Mouse (Mus musculus) layer of hippocampus, postnatal 14 days (tissue): Measurements from ENCODE around the gene Ccne1. TPM values are rescaled to one million over a fixed set of nuclear protein-coding genes. Genes with fewer than 3 reads are reported as not detected.

Experiments used
- DNase-seq, 2 experiments: peaks; one replicate each; pipeline ENCODE4 v3.0.0; 2021 to 2022; ENCODE audit warnings: low spot score in 2 of 2, mixed read lengths in 1 of 2
- total RNA-seq, 2 experiments: library from RNA; stranded (reverse); gene quantifications; 2 replicates each; pipeline ENCODE4 v1.2.3; 2021

Ccne1 gene
- total RNA-seq, 2 experiments from 2014 or later: 10.4 to 10.8 TPM

GRCm38 (mm10) chr7:38105379-38105778, 2.0 kb downstream of the Ccne1 start:
- no peak for DNase-seq

GRCm38 (mm10) chr7:38104097-38104496, 3.2 kb downstream of the Ccne1 start:
- no peak for DNase-seq

DNA sequence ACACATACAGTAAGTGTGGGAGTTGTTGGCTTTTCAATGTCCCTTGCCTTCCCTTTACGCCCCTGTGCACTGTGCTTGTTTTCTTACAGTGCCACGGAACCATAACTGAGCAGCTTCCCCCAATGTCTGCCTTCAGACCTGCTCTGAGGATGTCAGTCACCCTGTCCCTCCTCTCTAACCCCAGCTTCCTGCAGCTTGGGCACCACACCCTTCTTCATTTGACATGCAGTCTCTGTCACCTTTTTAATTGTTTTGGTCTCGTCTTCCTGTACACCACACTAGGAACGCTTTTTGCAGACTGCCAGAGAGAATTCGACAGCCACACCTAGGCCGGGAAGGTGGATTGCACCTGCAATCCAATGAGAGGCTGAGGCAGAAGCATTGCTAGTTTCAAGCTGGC, 13.0 kb downstream of the Ccne1 start:
- no peak for DNase-seq

DNA sequence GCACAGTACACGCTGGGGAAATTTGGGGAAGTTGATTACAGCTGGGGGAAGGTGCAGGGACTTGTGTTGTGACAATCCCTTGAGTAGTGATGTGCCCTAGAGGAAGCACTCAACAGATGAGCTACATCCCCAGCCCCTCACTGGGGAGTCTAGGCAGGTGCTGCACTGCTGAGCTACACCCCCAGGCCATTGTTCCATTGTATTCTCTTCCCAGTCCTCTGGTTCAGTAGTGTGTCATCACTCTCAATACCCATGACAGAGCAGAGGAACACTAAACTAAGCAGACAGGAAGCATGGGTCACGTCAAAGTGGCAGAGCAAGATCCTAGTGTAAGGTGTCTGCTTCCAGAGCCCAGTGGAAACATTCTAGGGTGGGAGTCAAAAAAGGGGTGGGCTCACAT, 14.2 kb downstream of the Ccne1 start:
- DNase-seq: no peak

DNA sequence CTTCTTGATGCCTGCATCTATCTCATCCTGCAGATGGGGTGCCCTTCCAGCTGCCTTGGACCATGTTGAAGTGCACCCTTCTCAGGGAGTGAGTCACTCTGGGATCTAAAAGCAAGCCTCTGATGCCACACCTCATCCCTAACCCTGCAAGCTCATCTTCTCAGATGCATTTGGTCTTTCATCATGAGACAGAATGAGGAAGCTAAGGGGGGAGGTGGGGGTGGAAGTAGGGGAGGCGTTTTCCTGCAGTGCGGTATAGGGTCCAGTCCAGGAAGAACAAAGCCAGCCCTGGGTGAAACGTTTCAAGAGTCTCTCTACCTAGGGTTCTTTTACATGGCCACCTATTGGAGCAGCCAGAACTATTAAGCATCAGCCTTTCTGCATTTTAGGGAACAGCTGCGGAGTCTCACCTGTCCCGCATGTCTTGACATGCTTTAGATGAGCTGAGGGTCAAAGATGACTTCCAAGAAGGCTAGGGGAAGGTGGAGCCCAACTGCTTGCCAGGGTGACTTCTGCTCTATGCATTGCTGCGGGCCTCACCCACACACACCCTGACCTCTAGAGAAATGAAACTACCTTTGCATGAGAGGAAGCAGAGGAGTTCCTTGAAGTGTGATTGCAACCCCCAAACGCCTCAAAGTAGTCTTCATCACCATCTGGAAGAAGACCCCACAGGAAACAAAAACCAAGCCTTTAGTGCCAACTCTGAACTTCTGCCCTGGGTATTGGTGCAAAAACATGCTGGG, 17.2 kb downstream of the Ccne1 start:
- DNase-seq: no peak

DNA sequence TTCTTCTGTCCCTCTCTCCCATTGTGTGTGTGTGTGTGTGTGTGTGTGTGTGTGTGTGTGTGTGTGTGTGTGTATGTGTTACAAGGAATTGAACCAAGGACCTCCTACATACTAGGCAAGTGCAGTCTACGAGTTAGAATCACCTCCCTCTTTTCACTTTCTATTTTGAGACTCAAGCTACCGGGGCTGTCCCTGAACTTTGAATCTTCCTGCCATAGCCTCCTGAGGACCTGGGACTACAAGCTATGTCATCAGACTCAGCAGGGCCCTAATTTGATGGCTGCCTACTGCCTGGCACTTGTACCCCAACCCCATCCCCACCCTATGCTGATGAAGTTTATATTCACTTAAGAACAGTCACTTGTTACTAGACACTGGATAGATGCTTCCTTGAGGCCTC, 18.9 kb downstream of the Ccne1 start:
- no peak for DNase-seq

DNA sequence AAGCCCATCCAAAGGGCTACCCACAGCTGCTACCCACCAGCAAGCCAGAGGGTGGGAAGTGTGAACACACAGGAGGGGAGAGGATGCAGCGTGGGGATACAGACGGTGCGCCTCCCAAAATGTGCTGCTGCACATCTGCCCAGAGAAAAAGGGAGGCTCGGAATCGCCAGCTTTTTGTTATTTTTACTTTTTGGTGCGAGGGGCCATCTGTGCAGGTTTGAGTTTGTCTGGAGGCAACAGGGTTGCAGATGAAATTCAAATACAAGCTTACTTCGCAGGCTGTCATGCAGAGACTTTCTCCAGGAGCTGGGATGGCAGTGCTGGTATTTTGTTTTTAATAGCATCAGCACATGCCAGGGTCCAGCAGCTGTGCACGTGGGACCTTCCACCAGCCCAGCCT, 19.5 kb downstream of the Ccne1 start:
- peak; percentile 24 to 32 for DNase-seq

DNA sequence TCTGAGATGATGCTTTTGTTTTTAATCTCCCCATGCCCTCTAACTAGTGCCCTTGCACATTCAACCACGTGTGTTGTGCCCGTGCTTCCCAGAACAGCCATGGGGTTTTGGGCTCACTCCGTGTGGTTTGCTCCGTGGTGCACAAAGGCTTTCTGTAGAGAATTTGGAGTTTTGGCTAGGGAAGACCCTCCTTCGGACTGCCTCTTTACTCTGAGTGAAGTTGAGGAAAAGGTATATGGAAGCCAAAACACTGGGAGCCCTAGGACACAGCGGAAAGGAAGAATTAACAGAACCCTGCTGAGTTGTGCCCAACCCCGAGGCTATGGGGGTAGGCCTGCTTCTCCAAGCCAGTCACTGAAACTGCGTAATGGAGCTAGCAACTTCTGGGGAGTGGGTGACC, 20.9 kb downstream of the Ccne1 start:
- no peak for DNase-seq

DNA sequence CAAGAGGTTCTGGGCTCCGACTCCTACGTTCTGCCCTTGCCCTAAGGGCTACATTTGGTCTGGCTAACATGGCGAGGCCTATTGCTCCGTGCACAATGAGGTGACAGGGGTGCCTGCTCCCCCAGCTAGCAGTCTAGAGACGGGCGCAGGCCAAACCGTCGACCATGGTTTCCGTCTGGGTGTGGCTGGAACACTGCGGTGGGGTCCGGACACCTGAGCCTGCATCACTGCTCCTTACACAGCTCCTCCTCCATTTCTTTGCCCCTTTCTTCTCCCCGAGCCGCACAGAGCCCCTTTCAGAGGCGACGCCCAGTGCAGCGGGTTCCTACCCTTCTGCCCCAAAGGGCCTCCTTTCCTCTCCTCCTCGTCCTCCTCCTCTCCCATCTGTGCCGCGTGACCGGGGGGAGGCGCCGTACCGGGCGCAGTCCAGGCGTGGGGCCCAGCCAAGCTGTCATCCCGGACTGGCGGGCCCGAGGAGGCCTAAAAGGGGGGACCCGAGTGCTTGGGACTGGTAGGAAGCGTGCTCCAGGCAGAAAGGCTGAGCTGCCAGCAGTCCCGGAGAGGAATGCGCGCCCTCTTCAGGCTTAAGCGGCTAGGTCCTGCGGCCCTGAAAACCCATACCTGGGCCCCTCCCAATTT, 21.6 kb downstream of the Ccne1 start:
- DNase-seq: no peak

DNA sequence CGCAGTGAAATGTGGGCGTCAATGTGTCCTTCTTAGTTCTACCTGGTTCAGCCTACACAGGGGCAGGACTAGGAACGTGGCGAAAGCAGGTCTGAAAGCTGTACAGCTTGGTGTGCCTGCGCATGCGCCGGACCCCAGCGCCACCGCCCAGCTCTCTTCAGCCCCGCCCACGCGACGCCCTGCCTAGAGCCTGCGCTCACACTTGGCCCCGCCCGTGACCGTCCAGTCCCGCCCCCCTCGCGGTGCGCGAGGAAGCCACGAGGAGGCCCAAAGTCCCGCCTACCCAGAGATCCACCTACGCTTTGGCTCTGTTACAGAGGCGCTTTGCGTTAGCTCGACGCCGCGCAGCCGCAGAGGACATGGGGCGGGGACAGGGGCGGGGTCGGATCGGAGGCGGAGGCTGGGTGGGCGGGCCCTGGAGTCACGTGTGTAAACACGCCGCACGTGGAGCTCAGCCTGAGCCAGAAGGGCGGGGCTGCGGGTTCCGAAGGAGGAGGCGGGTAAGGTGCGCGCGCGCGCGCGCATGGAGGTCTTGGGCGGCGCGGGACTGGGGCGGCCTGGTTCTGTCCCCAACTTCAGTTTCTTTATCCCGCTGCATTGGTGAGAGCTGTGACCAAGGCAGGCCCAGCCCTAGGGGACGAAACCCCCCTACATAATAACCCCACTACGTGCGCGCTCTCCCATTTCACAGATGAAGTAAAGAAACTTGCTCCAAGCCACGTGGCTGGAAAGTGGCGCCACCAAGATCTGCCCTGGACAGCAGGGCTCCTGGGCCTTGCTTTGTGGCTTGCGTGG, 22.4 kb downstream of the Ccne1 start:
- DNase-seq: peak; percentile 98 to 99

DNA sequence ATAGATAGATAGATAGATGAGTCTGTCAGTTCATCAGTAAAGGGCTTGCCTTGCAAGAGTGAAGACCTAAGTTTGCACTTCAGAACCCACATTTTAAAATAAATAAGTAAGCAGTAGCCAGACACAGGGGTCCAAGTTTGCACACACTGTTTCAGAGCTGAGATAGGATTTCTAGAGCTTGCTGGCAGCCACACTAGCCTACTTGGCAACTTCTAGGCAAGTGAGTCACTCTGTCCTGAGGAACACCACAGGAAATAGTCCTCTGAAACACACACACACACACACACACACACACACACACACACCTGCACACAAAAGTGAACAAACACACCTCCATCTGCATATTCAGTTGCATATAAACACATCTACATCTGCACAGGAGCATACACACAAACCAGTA, 24.4 kb downstream of the Ccne1 start:
- no peak for DNase-seq

- no peak for DNase-seq
Measured at GRCm38 (mm10) chr7:38077189-38077588, 30.1 kb downstream of the Ccne1 start.

GRCm38 (mm10) chr7:38075487-38075886, 31.8 kb downstream of the Ccne1 start:
- DNase-seq: no peak

DNA sequence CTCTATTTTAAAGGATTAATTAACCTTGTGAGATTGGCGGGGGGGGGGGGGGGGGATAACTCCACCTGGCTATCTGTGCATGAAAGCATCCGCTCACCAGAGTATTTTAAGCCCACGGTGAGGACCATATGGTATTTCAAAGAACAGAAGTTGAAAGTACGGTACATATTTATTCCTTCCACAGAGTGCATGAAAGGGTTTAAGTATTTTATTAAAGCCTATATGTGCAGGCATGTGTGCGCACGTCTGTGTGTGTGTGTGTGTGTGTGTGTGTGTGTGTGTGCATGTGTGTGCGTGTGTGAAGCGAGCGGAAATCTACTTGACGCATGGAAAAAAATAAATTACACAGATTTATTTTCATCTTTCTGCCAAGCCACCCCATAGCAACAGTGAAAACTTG, 32.4 kb downstream of the Ccne1 start:
- no peak for DNase-seq

DNA sequence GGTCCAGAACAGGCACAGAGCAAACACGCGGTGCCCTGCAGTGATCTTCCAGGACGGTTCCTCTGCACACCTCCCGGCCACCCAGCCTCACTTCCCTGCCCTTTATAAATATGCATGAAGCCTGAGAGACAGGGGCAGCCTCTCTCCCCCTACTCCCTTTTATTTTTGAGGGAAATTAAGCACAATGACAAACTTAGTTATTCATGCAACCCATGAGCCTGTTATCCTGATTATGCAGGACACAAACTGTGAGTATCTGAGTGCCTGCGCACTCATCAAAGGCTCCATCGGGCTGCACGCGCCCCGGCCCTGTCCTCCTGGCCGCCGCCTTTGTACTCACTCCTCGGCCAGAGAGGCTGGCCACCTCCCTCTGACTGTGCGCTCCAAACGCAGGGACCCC, 32.8 kb downstream of the Ccne1 start:
- DNase-seq: no peak

GRCm38 (mm10) chr7:38073782-38074181, 33.6 kb downstream of the Ccne1 start:
- DNase-seq: peak; percentile 58 to 71

DNA sequence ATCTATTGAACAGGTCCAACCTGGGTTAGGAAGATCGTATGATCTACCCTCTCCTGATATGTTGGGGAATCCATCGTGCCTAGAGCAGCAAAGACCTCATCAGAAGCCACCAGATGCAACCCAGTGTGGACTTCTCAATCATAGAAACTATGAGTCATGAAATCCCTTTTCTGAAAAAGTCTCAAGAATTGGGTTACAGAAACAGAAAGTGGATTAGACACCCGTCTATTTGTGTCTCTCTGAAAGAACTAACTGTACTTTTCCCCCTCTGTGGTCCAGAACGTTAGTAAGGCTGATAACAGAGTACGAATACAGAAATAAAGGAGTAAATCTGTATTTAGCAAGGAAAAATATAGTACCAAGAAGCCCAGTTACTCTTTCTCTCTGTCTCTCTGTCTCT, 36.3 kb downstream of the Ccne1 start:
- DNase-seq: no peak

DNA sequence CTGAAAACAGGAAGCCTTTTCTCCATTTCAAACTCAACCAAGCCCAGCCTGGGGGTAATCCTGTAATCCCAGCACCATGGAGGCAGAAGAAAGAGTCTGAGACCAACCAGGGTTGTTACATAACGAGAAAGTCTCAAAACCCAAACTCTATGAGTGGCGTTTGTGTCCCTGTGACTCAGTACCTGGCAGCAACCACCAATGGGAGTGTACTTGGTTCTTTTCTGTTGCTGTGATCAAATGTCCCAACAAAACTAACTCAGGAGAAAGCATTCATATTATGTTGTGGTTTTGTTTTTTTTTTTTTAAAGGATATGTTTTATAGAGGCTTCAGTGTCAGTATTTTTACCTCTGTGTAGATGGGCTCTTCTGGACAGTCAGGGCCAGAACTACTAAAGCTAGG, 36.7 kb downstream of the Ccne1 start:
- no peak for DNase-seq

- DNase-seq: no peak
Measured at GRCm38 (mm10) chr7:38064431-38064830, 42.9 kb downstream of the Ccne1 start.

DNA sequence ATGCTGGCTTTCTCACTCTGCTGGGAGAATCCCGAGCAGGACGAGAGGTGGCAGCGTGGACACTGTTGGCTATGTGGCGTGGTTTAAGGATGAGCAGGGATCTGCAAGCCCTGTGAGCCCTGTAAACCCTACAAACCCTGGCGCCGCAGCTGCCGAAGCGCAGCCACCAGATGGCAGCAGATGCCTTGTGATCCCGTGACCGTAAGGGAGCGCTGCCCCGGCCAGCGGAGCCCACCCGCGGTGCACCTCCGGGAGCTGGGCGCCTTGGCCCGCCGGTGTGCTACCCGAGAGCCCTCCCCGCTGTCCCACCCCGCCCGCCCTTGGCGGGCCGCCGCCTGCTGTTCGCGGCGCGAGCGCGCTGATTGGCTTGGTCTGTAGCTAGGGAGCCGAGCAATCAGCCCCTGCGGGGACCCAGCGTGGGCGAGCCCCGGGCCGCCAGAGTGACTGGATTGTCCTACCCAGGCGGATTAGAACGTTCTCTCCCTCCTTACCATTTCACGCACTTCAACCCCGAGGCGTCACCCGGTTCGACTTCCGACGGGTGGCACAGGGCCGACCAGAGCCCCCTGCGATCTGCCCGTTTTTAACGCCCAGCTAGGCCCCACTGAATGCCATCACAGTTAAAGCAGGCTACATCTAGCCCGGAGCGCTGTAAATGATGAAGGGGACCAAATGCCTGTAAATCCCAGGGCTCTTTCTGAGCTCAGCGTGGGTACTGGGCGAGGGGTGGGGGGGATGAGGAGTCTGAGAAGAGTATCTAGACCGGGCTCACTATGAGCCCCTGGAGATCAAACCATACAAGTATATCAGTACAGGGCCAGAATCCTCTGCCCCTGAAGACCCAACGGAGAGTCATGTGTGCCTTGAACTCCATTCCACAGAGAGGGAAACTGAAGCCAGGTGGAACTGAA, 46.0 kb downstream of the Ccne1 start:
- peak; percentile 90 to 91 for DNase-seq
